ENCODE assay signal across 16 mouse cellular contexts in the genomic region with DNA sequence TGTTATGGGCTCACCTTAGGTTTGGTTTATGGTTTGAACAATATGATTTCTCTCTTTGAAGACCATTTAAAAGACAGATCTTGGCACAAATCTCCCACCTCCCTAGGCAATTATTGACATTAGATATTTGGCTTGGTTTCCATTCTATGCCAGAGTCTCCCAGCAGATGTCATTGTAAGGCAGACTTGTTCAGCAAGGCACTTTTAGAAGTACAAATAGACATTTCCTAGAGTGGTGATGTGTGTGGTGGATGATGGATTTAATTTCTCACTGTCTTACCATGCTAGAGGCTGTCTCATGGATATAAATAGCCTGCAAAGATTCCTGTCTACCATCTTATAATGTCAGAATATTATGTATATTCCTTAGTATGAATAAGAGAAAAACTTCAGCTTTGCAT.
DNase-seq lines count a peak whose midpoint lies in the region; ATAC-seq and TF ChIP-seq lines count a peak whose summit lies in the region.
"Had no signal": no experiment of that assay in that cellular context is flagged by ENCODE, and none has a peak within 500 bp of the region (broad histone marks: within the 10 kb centered on the region; RNA-seq: fewer than 3 reads in every experiment).

No protein-coding gene starts in this region.

- no peaks in the 10 kb centered on the region for H3K36me3 ChIP-seq in heart, postnatal 0 days (replicated peaks; ENCODE audit: control insufficient read depth, insufficient read depth, low read length)
- no peaks in the 10 kb centered on the region for H3K36me3 ChIP-seq in liver, adult 2 months (ENCODE audit: control insufficient read depth, insufficient read depth, low read length)
- no peaks in the 10 kb centered on the region for H3K36me3 ChIP-seq in liver, embryonic 12.5 days

- no peak overlapping the region for H3K27ac ChIP-seq in heart, postnatal 0 days (ENCODE audit: low read depth)
- H3K27ac ChIP-seq in liver, adult 2 months (replicated peaks; ENCODE audit: insufficient read depth, low read depth, low read length): no peak overlapping the region
- H3K27ac ChIP-seq in liver, embryonic 12.5 days: no peak overlapping the region

- no peaks in the 10 kb centered on the region for H3K9me3 ChIP-seq in heart, postnatal 0 days (replicated peaks; ENCODE audit: control insufficient read depth, low read length)
- H3K9me3 ChIP-seq in liver, embryonic 12.5 days (replicated peaks): no peaks in the 10 kb centered on the region

- H3K4me1 ChIP-seq in heart, postnatal 0 days (ENCODE audit: control insufficient read depth, insufficient read depth): no peaks in the 10 kb centered on the region
- H3K4me1 ChIP-seq in liver, adult 2 months (ENCODE audit: control insufficient read depth, insufficient read depth, low read length): no peaks in the 10 kb centered on the region
- no peaks in the 10 kb centered on the region for H3K4me1 ChIP-seq in liver, embryonic 12.5 days

- no peak overlapping the region for H3K4me2 ChIP-seq in heart, postnatal 0 days (ENCODE audit: low read depth, low read length)
- no peak overlapping the region for H3K4me2 ChIP-seq in liver, embryonic 12.5 days
- H3K4me2 ChIP-seq: liver, embryonic 11.5 days had no signal

- no peak for ATAC-seq in heart, postnatal 0 days (ENCODE audit: insufficient read depth, low read depth)
- no peak for ATAC-seq in liver, embryonic 12.5 days
- ATAC-seq: CD4-positive, CD25-positive, alpha-beta regulatory T cell, adult 4 months had no signal

- intact Hi-C loops in heart, postnatal 25 days (cut with DNase I): loop anchor here (5.0 kb wide), 1 partner anchor 612 kb away; no protein-coding TSS in a partner anchor

- TF ChIP-seq POLR2A in liver, adult 2 months (IDR thresholded peaks at IDR 0.05; ENCODE audit: extremely low read depth, insufficient read depth, low read length): no peak

- no peak overlapping the region for H3K9ac ChIP-seq in heart, postnatal 0 days (replicated peaks; ENCODE audit: low read depth, low read length)
- H3K9ac ChIP-seq in liver, adult 2 months (ENCODE audit: low read depth, low read length): no peak overlapping the region
- H3K9ac ChIP-seq in liver, embryonic 12.5 days: no peak overlapping the region

- H3K79me2 ChIP-seq in liver, adult 2 months (ENCODE audit: control insufficient read depth, insufficient read depth, low read length): no peaks in the 10 kb centered on the region

- TF ChIP-seq EP300 in heart, postnatal 0 days (IDR thresholded peaks at IDR 0.05; ENCODE audit: low read depth): no peak

- peak; percentile 32 for TF ChIP-seq CTCF in heart, postnatal 0 days (IDR thresholded peaks at IDR 0.05; ENCODE audit: low read depth)
- peak; percentile 39; the same call in 1 of the 2 replicates for TF ChIP-seq CTCF in liver, adult 2 months (IDR thresholded peaks at IDR 0.05; ENCODE audit: low read depth, low read length)

- no peaks in the 10 kb centered on the region for H3K27me3 ChIP-seq in heart, postnatal 0 days (ENCODE audit: control insufficient read depth, insufficient read depth, low read length)
- no peaks in the 10 kb centered on the region for H3K27me3 ChIP-seq in liver, adult 2 months (ENCODE audit: control insufficient read depth, insufficient read depth, low read length)
- H3K27me3 ChIP-seq in liver, embryonic 12.5 days (replicated peaks): no peaks in the 10 kb centered on the region

- no peak overlapping the region for H3K4me3 ChIP-seq in heart, postnatal 0 days (ENCODE audit: low read depth, low read length)
- no peak overlapping the region for H3K4me3 ChIP-seq in liver, adult 2 months (ENCODE audit: insufficient read depth, low read depth, low read length)
- H3K4me3 ChIP-seq in liver, embryonic 12.5 days: no peak overlapping the region

- DNase-seq in heart, postnatal 0 days (ENCODE audit: low spot score): no peak
- DNase-seq in heart, postnatal 25 days (ENCODE audit: low spot score): no peak
- peak; percentile 63 for DNase-seq in liver, adult 2 months (ENCODE audit: extremely low read depth, low read depth, low spot score)
- peak; percentile 12 for DNase-seq in adipocyte (ENCODE audit: low spot score)
- DNase-seq in lung, postnatal 14 days: peak; percentile 9
- DNase-seq in spleen, adult 18-20 months: no peak
- no peak for DNase-seq in urinary bladder, adult 2 months (ENCODE audit: low spot score)
- DNase-seq: cerebellum, adult 8-10 months; embryo, embryonic 11 days; heart, postnatal 14 days; kidney, postnatal 25 days; layer of hippocampus, postnatal 36 days; right cerebral cortex, adult 18-20 months had no signal

Comparison
In these comparisons a context has a peak if more than half of its experiments do, and no peak if none do; other contexts are left out.
1. DNase-seq: peak in liver, adult 2 months (single experiment), adipocyte (single experiment) and lung, postnatal 14 days (single experiment); none in heart, postnatal 0 days (single experiment), heart, postnatal 25 days (single experiment), spleen, adult 18-20 months (0 of 2) and urinary bladder, adult 2 months (single experiment).